Comparison of ENCODE assay signal across 13 mouse cellular contexts in genomic region chrX:101059541-101059940, GRCm38 (mm10). TPM values are rescaled to one million over a fixed set of nuclear protein-coding genes. Genes with fewer than 3 reads are reported as not detected.
"Had no signal": no experiment of that assay in that cellular context is flagged by ENCODE, and none has a peak within 500 bp of the region (broad histone marks: within the 10 kb centered on the region; RNA-seq: fewer than 3 reads in every experiment).

Gene Tex11 (minus strand): TSS chrX:101059667.

- DNase-seq: kidney, adult 11 months; kidney, adult 8-10 months; kidney, postnatal 10 days; kidney, postnatal 36 days; liver; liver, postnatal 0 days; lung, embryonic 14.5 days; retina, postnatal 1 day; thymus, adult 18-20 months; thymus, postnatal 36 days had no signal

RNA-seq across cellular contexts. Expression of gene Tex11, which starts in this region (rescaled TPM):
- total RNA-seq: layer of hippocampus, postnatal 14 days; monocyte, adult 5-6 weeks; neutrophil, adult 5-6 weeks had no signal
